Mouse (Mus musculus) intestine, postnatal 0 days (tissue): ENCODE data around the gene Fam8a1. TPM values are rescaled to one million over a fixed set of nuclear protein-coding genes. Genes with fewer than 3 reads are reported as not detected.
A peak's percentile ranks its signal among the peaks of the same experiment; 100 is the strongest.

Source experiments
- ATAC-seq: fragments of 200-750 bp; cut with Nextera tagmentation; 2 replicates; pipeline ENCODE4 v1.8.0; 2017; ENCODE audit warnings: mild to moderate bottlenecking, moderate TSS enrichment, moderate library complexity
- H3K27ac ChIP-seq: fragments of 300-500 bp; sonication (generic); 2 replicates; pipeline ENCODE4 v1.5.1; 2014; ENCODE audit warnings: mild to moderate bottlenecking, low read depth, low read length, moderate library complexity
- H3K27me3 ChIP-seq: fragments of 300-500 bp; sonication (generic); replicated peaks from 2 replicates; pipeline ENCODE4 v1.6.1; 2014; ENCODE audit warnings: low read length, mixed read lengths; ENCODE audit not compliant: control insufficient read depth, insufficient read depth
- H3K36me3 ChIP-seq: fragments of 300-500 bp; sonication (generic); 2 replicates; pipeline ENCODE4 v1.6.1; 2014; ENCODE audit warnings: mild to moderate bottlenecking, moderate library complexity; ENCODE audit not compliant: control insufficient read depth, insufficient read depth
- H3K4me1 ChIP-seq: fragments of 300-500 bp; sonication (generic); replicated peaks from 2 replicates; pipeline ENCODE4 v1.6.1; 2014; ENCODE audit warnings: antibody characterized with exemption, low read length, mixed read lengths; ENCODE audit not compliant: control insufficient read depth, insufficient read depth
- H3K4me2 ChIP-seq: fragments of 300-500 bp; sonication (generic); replicated peaks from 2 replicates; pipeline ENCODE4 v1.6.1; 2014; ENCODE audit warnings: low read depth, mild to moderate bottlenecking, moderate library complexity
- H3K4me3 ChIP-seq: fragments of 300-500 bp; sonication (generic); 2 replicates; pipeline ENCODE4 v1.5.1; 2014; ENCODE audit warnings: low read depth, low read length
- H3K9ac ChIP-seq: fragments of 300-500 bp; sonication (generic); 2 replicates; pipeline ENCODE4 v1.6.1; 2014; ENCODE audit warnings: mild to moderate bottlenecking, low read depth, low read length
- H3K9me3 ChIP-seq: fragments of 300-500 bp; sonication (generic); 2 replicates; pipeline ENCODE4 v1.6.1; 2016; ENCODE audit warnings: mixed run types; ENCODE audit not compliant: control insufficient read depth
- CTCF ChIP-seq: sonication (generic); IDR thresholded peaks from 2 replicates; pipeline ENCODE4 v1.5.1; 2016; ENCODE audit warnings: low read depth, mild to moderate bottlenecking, control low read depth, antibody characterized with exemption, moderate library complexity
- WGBS: fragments of 180-500 bp; shearing (Covaris S2); extraction: QIAGEN DNeasy Blood & Tissue Kit; methylation state at CpG from one replicate; pipeline ENCODE4 v1.1.7; 2014; 5-methylcytosine and 5-hydroxymethylcytosine counted together
- polyA plus RNA-seq: library from polyadenylated mRNA; unstranded; fragments of >200 nt; fragmentation: Nextera tagmentation; extraction: Ambion mirVana; gene quantifications from 2 replicates; pipeline ENCODE4 v1.2.1, GENCODE M21; 2015

The Fam8a1 gene
- polyA plus RNA-seq, 1 experiment from 2014 or later = 14.9 TPM

DNA sequence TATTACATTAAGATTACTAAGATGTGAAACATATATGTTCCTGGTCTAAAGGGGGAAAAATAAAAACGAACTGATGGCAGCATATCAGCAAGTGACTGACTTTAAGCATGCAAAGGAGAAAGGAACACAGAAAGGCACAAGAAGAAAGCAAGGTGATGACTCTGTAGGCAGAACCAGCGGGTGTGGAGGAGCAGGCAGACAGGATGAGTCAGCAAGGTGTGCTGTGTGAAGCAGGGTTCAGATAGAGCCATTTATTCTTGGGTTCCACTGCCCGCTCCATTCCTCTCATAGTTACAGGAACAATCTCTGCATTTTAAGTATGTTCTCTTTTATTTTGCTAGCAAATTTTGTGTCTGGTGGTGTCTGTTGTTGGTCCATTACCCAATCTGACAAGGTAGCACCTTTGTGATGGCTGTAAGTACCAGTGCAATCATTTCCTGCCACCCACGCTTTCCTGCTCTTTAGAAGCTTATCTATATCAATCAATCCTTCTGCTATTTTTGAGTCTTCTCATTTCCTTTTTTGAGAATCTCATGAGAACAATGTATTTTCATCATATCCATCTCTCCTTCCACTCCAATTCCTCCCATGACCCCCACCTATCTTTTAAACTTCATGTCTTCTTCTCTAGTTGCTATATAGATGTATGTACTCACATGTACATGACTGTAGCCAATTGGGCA is 21.4 kb downstream of the Fam8a1 start:
- no peak overlapping the region for H3K9ac ChIP-seq
- no peak for TF ChIP-seq CTCF
- H3K36me3 ChIP-seq = peaks cover 26% of the 10 kb centered on the region
- H3K9me3 ChIP-seq = no peaks in the 10 kb centered on the region
- H3K4me3 ChIP-seq = no peak overlapping the region
- no peaks in the 10 kb centered on the region for H3K4me1 ChIP-seq
- ATAC-seq = no peak
- H3K27ac ChIP-seq = 0 out of 2 replicates have a peak overlapping the region, but pooled peaks have one; percentile 21
- WGBS = 62% methylated on average over 4 of the region's 4 CpGs
- no peaks in the 10 kb centered on the region for H3K27me3 ChIP-seq
- no peak overlapping the region for H3K4me2 ChIP-seq

DNA sequence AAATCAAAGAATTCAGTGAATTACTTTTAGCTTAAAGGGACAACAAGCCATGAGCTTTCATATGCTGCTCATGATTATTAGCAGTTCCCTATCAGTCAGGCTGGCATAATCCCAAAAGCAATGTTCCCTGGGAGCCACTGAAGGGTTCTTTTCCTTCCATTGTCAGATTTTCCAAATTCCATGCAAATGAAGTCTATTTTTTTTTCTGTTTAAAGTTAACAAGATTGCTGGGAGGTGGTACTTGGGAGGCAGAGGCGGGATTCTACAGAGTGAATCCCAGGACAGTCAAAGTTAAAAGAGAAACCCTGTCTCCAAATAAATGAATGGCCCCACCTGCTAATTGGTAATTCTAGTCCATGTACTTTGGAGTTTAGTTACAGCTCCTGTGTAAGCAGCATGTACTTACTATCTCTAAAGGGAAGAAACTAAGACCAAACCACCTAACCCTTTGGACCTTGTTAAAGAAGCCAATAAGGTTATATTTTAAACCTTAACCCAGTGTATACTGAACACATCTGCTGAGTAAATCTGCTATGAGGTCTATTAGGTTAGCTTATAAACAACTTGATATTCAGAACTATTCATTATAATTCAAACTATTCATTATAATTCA is 26.1 kb downstream of the Fam8a1 start:
- no peaks in the 10 kb centered on the region; the same call in 1 of the 2 replicates for H3K4me1 ChIP-seq
- peak; percentile 84 for ATAC-seq
- H3K27me3 ChIP-seq = no peaks in the 10 kb centered on the region
- no peak for TF ChIP-seq CTCF
- 0 out of 2 replicates have a peak overlapping the region, but pooled peaks have one; percentile 4 for H3K4me2 ChIP-seq
- no peak overlapping the region for H3K4me3 ChIP-seq
- peak overlapping the region; percentile 3; the same call in 1 of the 2 replicates for H3K27ac ChIP-seq
- peaks cover 10% of the 10 kb centered on the region for H3K36me3 ChIP-seq
- WGBS = 44% methylated on average over 1 of the region's 1 CpGs
- no peaks in the 10 kb centered on the region for H3K9me3 ChIP-seq
- H3K9ac ChIP-seq = no peak overlapping the region

DNA sequence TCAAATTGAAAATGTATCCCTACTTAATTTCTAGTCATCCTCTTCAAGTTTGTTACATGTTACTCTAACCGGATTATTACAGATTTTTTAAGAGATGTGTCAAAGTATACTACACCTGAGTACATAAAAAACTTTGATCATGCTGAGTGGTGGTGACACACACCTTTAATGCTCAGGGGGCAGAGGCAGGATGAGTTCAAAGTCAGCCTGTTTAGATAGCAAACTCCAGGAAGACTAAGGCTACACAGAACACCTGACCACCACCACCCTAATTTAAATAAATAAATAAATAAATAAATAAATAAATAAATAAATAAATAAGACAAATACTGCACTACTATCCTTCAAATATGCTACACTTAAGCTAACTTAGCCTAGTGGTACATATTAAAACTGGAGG is 26.6 kb downstream of the Fam8a1 start:
- Histone ChIP-seq H3K36me3 (peaks cover 10% of the 10 kb centered on the region), H3K27ac (no peak overlapping the region; the same call in 1 of the 2 replicates), H3K9ac (no peak overlapping the region), H3K27me3 (no peaks in the 10 kb centered on the region), H3K4me3 (no peak overlapping the region), H3K9me3 (no peaks in the 10 kb centered on the region), H3K4me1 (no peaks in the 10 kb centered on the region; the same call in 1 of the 2 replicates), H3K4me2 (no peak overlapping the region)
- WGBS = 84% methylated on average over 1 of the region's 1 CpGs
- TF ChIP-seq CTCF = no peak
- peak; percentile 75 for ATAC-seq

DNA sequence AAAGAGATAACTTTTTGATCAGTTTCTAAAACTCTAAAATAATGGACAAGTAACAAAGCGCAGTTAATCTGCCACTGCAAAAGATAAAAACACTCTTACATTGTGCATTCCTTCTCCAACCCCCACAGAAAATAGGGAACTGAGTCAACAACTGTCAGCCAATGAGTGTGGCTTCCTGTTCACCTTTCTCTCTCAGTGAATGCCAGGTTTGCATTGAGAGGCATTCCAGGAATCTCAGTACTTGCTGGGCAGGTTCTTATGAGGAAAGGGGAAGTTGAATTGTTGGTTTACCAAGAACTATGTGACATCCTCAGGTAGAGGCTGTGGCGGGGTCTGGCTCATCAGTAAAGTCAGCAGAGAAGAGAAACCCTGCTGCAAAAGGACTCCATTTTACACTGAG is 27.5 kb downstream of the Fam8a1 start:
- WGBS = 47% methylated on average over 2 of the region's 2 CpGs
- 0 out of 2 replicates have a peak overlapping the region, but pooled peaks have one; percentile 0 for H3K27ac ChIP-seq
- ATAC-seq = peak; percentile 42; the same call in 1 of the 2 replicates

DNA sequence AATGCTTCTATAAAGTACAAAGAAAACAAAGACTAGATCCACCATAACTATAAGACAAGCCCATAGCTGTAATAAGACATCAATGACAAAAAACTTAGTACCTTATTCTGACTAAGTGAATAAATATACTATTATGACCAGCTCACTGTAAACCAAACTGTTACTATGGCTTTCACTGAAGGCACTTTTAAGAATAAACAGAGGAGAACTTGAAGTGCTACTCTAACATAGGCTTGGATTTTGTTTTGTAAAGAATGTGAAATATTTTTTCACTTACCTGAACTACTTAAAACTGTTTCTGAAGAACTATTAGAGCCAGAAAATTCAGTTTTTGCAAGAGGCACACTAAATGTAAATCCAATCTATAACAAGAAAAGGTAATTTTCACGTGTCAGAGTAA is 30.1 kb downstream of the Fam8a1 start:
- TF ChIP-seq CTCF = no peak
- no peak overlapping the region for H3K4me3 ChIP-seq
- no peak overlapping the region for H3K9ac ChIP-seq
- ATAC-seq = no peak
- H3K27ac ChIP-seq = no peak overlapping the region
- peaks cover 14% of the 10 kb centered on the region; the same call in 1 of the 2 replicates for H3K36me3 ChIP-seq
- H3K9me3 ChIP-seq = no peaks in the 10 kb centered on the region
- 92% methylated on average over 1 of the region's 1 CpGs for WGBS
- H3K27me3 ChIP-seq = no peaks in the 10 kb centered on the region
- no peak overlapping the region for H3K4me2 ChIP-seq
- H3K4me1 ChIP-seq = no peaks in the 10 kb centered on the region; the same call in 1 of the 2 replicates

More for the DNA sequence above, 27.5 kb downstream of the Fam8a1 start:
- Histone ChIP-seq H3K27me3 (no peaks in the 10 kb centered on the region), H3K36me3 (peaks cover 16% of the 10 kb centered on the region), H3K4me2 (no peak overlapping the region), H3K4me3 (no peak overlapping the region), H3K4me1 (no peaks in the 10 kb centered on the region; the same call in 1 of the 2 replicates), H3K9ac (no peak overlapping the region), H3K9me3 (no peaks in the 10 kb centered on the region)
- TF ChIP-seq CTCF = no peak

DNA sequence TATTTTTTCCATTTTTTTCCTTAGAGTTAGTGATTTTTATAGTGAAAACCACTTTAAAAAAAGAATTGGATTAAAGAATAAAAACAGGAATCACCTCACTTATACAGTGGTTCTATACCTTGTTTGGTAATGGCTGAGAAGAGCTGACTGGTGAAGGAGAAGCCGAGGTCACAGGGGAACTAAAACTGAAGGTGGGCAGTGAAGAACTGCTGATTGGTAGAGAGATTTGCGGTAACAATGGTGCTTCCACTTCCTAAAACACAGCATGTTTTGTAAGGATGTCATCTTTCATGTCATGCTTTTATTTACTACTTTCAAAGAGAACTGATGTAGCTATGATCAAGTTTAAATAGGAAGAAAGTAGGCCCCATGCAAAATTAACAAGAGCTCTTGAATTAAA is 32.2 kb downstream of the Fam8a1 start:
- no peaks in the 10 kb centered on the region; the same call in 1 of the 2 replicates for H3K4me1 ChIP-seq
- peaks cover 14% of the 10 kb centered on the region; the same call in 1 of the 2 replicates for H3K36me3 ChIP-seq
- no peak for TF ChIP-seq CTCF
- 83% methylated on average over 2 of the region's 2 CpGs for WGBS
- no peak overlapping the region for H3K4me2 ChIP-seq
- ATAC-seq = no peak
- no peak overlapping the region for H3K9ac ChIP-seq
- H3K27ac ChIP-seq = no peak overlapping the region
- no peaks in the 10 kb centered on the region for H3K27me3 ChIP-seq
- no peak overlapping the region for H3K4me3 ChIP-seq
- no peaks in the 10 kb centered on the region for H3K9me3 ChIP-seq
